Mouse (Mus musculus) adipose tissue, adult 10 weeks (tissue): ENCODE data around the gene Tex38. TPM values are rescaled to one million over a fixed set of nuclear protein-coding genes. Genes with fewer than 3 reads are reported as not detected.

ENCODE experiments used
- polyA plus RNA-seq: library from polyadenylated mRNA; stranded (reverse); fragments of 350-450 nt; fragmentation: Illumina TruSeq; extraction: RNeasy Lipid Tissue Mini Kit (QIAGEN cat#74804); gene quantifications from one replicate; pipeline ENCODE4 v1.2.3, GENCODE M21; 2014; ENCODE audit warnings: low read depth, low replicate concordance

Tex38 gene
- 2.5 TPM for polyA plus RNA-seq

GRCm38 (mm10) chr4:115780918-115781317, at the start of gene Tex38:
Gene Tex38, minus strand, starts transcription at chr4:115781018.

GRCm38 (mm10) chr4:115827888-115828571, 47.2 kb upstream of the Tex38 start, which contains the start of gene Mob3c:
Gene Mob3c, plus strand, starts transcription at chr4:115828092.

GRCm38 (mm10) chr4:115784769-115785510, 4.1 kb upstream of the Tex38 start, which contains the start of gene Atpaf1:
Gene Atpaf1, plus strand, starts transcription at chr4:115784812.

GRCm38 (mm10) chr4:115737551-115738041, 43.2 kb downstream of the Tex38 start, which contains the start of gene Efcab14:
Gene Efcab14, plus strand, starts transcription at chr4:115737744.

Other genes starting within 250 kb of the Tex38 start
- gene Cyp4a31, start 217.4 kb downstream of the Tex38 start, polyA plus RNA-seq = not detected
- gene Cyp4a32, start 180.0 kb downstream of the Tex38 start, polyA plus RNA-seq = not detected
- gene Cyp4b1, start 133.3 kb downstream of the Tex38 start, polyA plus RNA-seq = 36.2 TPM
- gene Efcab14, start 43.3 kb downstream of the Tex38 start, polyA plus RNA-seq = 27.6 TPM
- 21.0 TPM for gene Atpaf1, start 3.8 kb upstream of the Tex38 start, polyA plus RNA-seq
- 12.0 TPM for gene Mob3c, start 47.1 kb upstream of the Tex38 start, polyA plus RNA-seq
- 30.8 TPM for gene Mknk1, start 58.2 kb upstream of the Tex38 start, polyA plus RNA-seq
- gene Kncn, start 103.4 kb upstream of the Tex38 start, polyA plus RNA-seq = not detected
- 0.37 TPM for gene 6430628N08Rik, start 109.6 kb upstream of the Tex38 start, polyA plus RNA-seq
- not detected for gene Dmbx1, start 158.9 kb upstream of the Tex38 start, polyA plus RNA-seq
- 40.8 TPM for gene Faah, start 236.9 kb upstream of the Tex38 start, polyA plus RNA-seq